Mouse (Mus musculus): ENCODE data around the gene Ppp1r1b.

Ppp1r1b gene

GRCm38 (mm10) chr11:98390141-98390540 is 41.9 kb downstream of the Ppp1r1b start:
- in situ Hi-C loops (cut with MboI, MseI): no loop called here

GRCm38 (mm10) chr11:98392034-98392433 is 43.8 kb downstream of the Ppp1r1b start:
- in situ Hi-C loops (cut with MboI, MseI): no loop called here

GRCm38 (mm10) chr11:98392645-98393044 is 44.4 kb downstream of the Ppp1r1b start:
- in situ Hi-C loops (cut with MboI, MseI): no loop called here

GRCm38 (mm10) chr11:98393317-98393716 is 45.1 kb downstream of the Ppp1r1b start:
- in situ Hi-C loops (cut with MboI, MseI): no loop called here

GRCm38 (mm10) chr11:98394301-98394700 is 46.1 kb downstream of the Ppp1r1b start:
- in situ Hi-C loops (cut with MboI, MseI): no loop called here

- in situ Hi-C loops (cut with MboI, MseI): no loop called here
Measured at GRCm38 (mm10) chr11:98395041-98395440, 46.8 kb downstream of the Ppp1r1b start.

- in situ Hi-C loops (cut with MboI, MseI): no loop called here
Measured at GRCm38 (mm10) chr11:98397946-98398345, 49.7 kb downstream of the Ppp1r1b start.

GRCm38 (mm10) chr11:98400161-98400726 is 52.0 kb downstream of the Ppp1r1b start, which contains the start of gene Pgap3:
Pgap3 (minus strand) TSS chr11:98400490.
- in situ Hi-C loops (cut with MboI, MseI): no loop called here

GRCm38 (mm10) chr11:98400816-98401215 is 52.6 kb downstream of the Ppp1r1b start:
- in situ Hi-C loops (cut with MboI, MseI): no loop called here

GRCm38 (mm10) chr11:98406621-98407020 is 58.4 kb downstream of the Ppp1r1b start:
- in situ Hi-C loops (cut with MboI, MseI): no loop called here
